Mouse (Mus musculus): ENCODE measurements at regions not wholly inside any gene's neighbourhood (a gene's known extent, or its start where the extent isn't known, plus 50 kb on each side); places are given as distances from the start of the nearest gene placed in this dataset.

- H3K79me3 ChIP-seq (ENCODE audit: low read depth) = no peaks in the 10 kb centered on the region
Measured at GRCm38 (mm10) chr12:107026821-107027220, 461.6 kb upstream of the 3110018I06Rik start.

DNA sequence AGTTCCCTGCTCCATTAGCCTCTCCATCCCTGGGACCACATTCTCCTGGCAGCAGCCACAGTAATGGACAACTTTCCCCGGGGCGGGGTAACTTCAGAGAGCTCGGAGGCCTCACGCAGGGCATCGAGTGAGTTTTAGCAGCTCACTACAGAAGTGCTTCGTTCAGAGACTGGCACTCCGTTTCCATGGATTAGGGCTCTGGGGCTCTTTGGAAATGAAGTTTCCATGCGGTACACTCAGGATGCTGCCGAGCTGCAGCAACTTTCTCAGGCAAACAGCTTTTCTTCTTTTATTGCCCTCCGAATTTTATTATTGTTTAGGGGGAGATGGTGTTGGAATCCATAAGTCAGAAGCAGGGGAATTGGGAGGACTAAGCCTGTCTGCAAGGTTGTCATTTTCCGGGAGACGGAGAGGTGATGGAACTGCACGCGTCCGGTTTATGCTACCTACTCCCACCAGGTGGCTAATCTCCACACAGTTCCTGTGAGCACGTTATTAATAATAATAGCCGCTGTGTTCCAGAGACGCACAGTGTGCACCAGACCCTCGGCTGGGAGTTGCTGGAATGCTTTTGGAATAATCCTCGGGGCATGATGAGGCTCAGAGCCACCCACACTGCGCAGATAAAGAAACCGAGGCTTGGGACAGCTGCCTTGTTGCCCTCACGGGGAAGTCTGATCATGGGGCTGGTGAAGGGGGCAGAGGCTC, 460.4 kb upstream of the 3110018I06Rik start:
- Histone ChIP-seq H3ac (ENCODE audit: control insufficient read depth, insufficient read length, low read depth) (no peak overlapping the region), H3K79me3 (ENCODE audit: low read depth) (no peaks in the 10 kb centered on the region), H3K79me2 (ENCODE audit: control insufficient read depth, insufficient read depth) (no peaks in the 10 kb centered on the region), H3K27me3 (ENCODE audit: control insufficient read depth, insufficient read depth, insufficient read length) (no peaks in the 10 kb centered on the region), H3K36me3 (ENCODE audit: control insufficient read depth, insufficient read depth) (no peaks in the 10 kb centered on the region), H3K4me3 (ENCODE audit: insufficient read depth, poor library complexity, severe bottlenecking) (no peak overlapping the region)
- no peak for TF ChIP-seq FOSL1 (IDR thresholded peaks at IDR 0.05; ENCODE audit: insufficient read depth, low read length, poor library complexity, severe bottlenecking)
- no peak for TF ChIP-seq CEBPB (IDR thresholded peaks at IDR 0.05; ENCODE audit: low read depth)
- TF ChIP-seq MAX (IDR thresholded peaks at IDR 0.05) = no peak

More at GRCm38 (mm10) chr12:107026821-107027220, 461.6 kb upstream of the 3110018I06Rik start:
- no peak overlapping the region for H3K4me3 ChIP-seq (ENCODE audit: insufficient read depth, poor library complexity, severe bottlenecking)
- TF ChIP-seq MYOG (IDR thresholded peaks at IDR 0.05; ENCODE audit: control insufficient read depth, extremely low read depth, insufficient read length) (no peak), USF1 (IDR thresholded peaks at IDR 0.05; ENCODE audit: low read depth) (no peak), CTCF (IDR thresholded peaks at IDR 0.05; ENCODE audit: control insufficient read depth, insufficient read depth, insufficient read length) (no peak), CEBPB (IDR thresholded peaks at IDR 0.05; ENCODE audit: low read depth) (no peak), MYOD1 (IDR thresholded peaks at IDR 0.05; ENCODE audit: control insufficient read depth, insufficient read length, low read depth) (no peak), MAX (IDR thresholded peaks at IDR 0.05) (no peak), FOSL1 (IDR thresholded peaks at IDR 0.05; ENCODE audit: insufficient read depth, low read length, poor library complexity, severe bottlenecking) (no peak)
- H3K79me2 ChIP-seq (ENCODE audit: control insufficient read depth, insufficient read depth) = no peaks in the 10 kb centered on the region
- H3K36me3 ChIP-seq (ENCODE audit: control insufficient read depth, insufficient read depth) = no peaks in the 10 kb centered on the region
- H3K27me3 ChIP-seq (ENCODE audit: control insufficient read depth, insufficient read depth, insufficient read length) = no peaks in the 10 kb centered on the region
- no peak overlapping the region for H3ac ChIP-seq (ENCODE audit: control insufficient read depth, insufficient read length, low read depth)

DNA sequence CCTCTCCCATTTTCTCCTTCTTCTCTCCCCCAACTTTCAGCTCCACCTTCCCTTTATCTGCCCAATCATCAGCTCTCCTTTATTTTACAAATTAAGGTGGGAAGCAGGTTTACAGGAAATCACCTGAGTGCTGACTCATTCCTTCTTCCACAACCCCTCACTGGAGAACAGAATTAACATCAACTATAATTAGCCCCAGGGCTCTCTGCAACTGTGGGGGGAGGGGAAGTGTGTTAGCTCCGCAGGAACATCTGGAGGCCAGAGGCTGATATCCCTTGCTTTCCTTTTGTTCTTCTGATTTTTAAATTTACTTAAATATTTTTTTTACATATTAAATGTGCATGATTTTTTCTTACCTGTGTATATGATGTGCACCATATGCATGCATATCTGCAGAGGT, 459.4 kb upstream of the 3110018I06Rik start:
- Histone ChIP-seq H3K79me2 (ENCODE audit: control insufficient read depth, insufficient read depth) (no peaks in the 10 kb centered on the region), H3K4me3 (ENCODE audit: insufficient read depth, poor library complexity, severe bottlenecking) (no peak overlapping the region), H3K36me3 (ENCODE audit: control insufficient read depth, insufficient read depth) (no peaks in the 10 kb centered on the region), H3K27me3 (ENCODE audit: control insufficient read depth, insufficient read depth, insufficient read length) (no peaks in the 10 kb centered on the region), H3ac (ENCODE audit: control insufficient read depth, insufficient read length, low read depth) (no peak overlapping the region), H3K79me3 (ENCODE audit: low read depth) (no peaks in the 10 kb centered on the region)
- no peak for TF ChIP-seq USF1 (IDR thresholded peaks at IDR 0.05; ENCODE audit: low read depth)
- no peak for TF ChIP-seq MYOD1 (IDR thresholded peaks at IDR 0.05; ENCODE audit: control insufficient read depth, insufficient read length, low read depth)
- no peak for TF ChIP-seq CTCF (IDR thresholded peaks at IDR 0.05; ENCODE audit: control insufficient read depth, insufficient read depth, insufficient read length)
- no peak for TF ChIP-seq FOSL1 (IDR thresholded peaks at IDR 0.05; ENCODE audit: insufficient read depth, low read length, poor library complexity, severe bottlenecking)
- no peak for TF ChIP-seq CEBPB (IDR thresholded peaks at IDR 0.05; ENCODE audit: low read depth)
- no peak for TF ChIP-seq MYOG (IDR thresholded peaks at IDR 0.05; ENCODE audit: control insufficient read depth, extremely low read depth, insufficient read length)
- no peak for TF ChIP-seq MAX (IDR thresholded peaks at IDR 0.05)

DNA sequence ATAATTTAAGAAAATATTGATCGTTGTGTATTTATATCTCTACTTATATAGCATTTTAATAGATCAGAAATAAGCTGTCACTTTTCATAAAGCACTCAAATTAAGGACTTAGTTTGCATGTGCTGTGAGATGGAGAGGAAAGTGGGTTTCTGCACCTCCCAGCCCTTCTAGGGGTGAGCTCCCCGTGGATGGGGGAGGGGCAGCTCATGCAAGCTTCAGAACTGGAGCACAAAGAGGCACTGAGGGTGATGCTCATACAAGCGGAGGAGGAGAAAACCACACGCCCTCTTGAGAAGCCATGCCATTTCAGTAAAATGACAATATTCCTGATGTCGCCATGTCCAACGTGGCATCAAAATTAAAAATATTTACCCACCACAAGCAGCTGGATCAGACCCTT, 452.1 kb upstream of the 3110018I06Rik start:
- no peak for TF ChIP-seq CEBPB (IDR thresholded peaks at IDR 0.05; ENCODE audit: low read depth)
- no peak for TF ChIP-seq MYOG (IDR thresholded peaks at IDR 0.05; ENCODE audit: control insufficient read depth, extremely low read depth, insufficient read length)
- no peak for TF ChIP-seq FOSL1 (IDR thresholded peaks at IDR 0.05; ENCODE audit: insufficient read depth, low read length, poor library complexity, severe bottlenecking)
- no peak for TF ChIP-seq MYOD1 (IDR thresholded peaks at IDR 0.05; ENCODE audit: control insufficient read depth, insufficient read length, low read depth)
- TF ChIP-seq MAX (IDR thresholded peaks at IDR 0.05) = no peak
- no peak for TF ChIP-seq USF1 (IDR thresholded peaks at IDR 0.05; ENCODE audit: low read depth)
- no peak for TF ChIP-seq CTCF (IDR thresholded peaks at IDR 0.05; ENCODE audit: control insufficient read depth, insufficient read depth, insufficient read length)
- H3K36me3 ChIP-seq (ENCODE audit: control insufficient read depth, insufficient read depth) = no peaks in the 10 kb centered on the region
- no peaks in the 10 kb centered on the region for H3K79me2 ChIP-seq (ENCODE audit: control insufficient read depth, insufficient read depth)
- no peaks in the 10 kb centered on the region for H3K79me3 ChIP-seq (ENCODE audit: low read depth)
- no peak overlapping the region for H3ac ChIP-seq (ENCODE audit: control insufficient read depth, insufficient read length, low read depth)
- no peaks in the 10 kb centered on the region for H3K27me3 ChIP-seq (ENCODE audit: control insufficient read depth, insufficient read depth, insufficient read length)
- H3K4me3 ChIP-seq (ENCODE audit: insufficient read depth, poor library complexity, severe bottlenecking) = no peak overlapping the region

DNA sequence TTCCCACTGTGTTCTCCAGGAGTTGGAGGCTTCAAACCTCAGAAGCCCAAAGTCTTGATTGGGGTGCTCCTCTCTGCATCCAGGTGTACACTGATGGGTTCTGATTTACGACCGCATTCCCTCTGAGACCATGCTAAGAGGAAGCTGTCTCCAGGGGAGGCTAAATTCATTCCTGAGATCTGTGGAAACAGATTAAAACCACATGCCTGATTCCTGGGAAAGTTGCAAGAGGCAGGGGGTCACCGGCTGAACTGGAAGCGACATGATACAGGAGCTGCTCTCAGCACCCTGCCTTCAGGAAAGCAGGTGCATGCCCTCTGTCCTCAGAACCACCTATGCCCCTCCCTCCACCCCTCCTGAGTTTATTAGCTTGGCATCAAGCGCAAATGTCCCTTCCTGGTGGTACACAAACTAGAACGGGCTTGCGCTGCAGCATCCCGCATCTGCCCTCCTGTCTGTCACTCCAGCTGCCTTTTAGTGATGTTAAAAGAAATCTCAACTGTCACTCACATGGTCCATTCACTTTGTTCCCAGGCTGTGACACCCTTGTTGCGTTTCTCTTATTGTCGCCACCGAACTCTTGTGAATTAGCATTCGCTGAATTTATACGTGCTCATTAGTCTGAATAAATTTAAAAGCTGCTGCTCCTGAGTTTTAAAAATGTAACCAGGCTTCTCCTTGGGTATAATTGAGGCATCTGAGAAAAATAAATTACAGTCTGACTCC, 446.3 kb upstream of the 3110018I06Rik start:
- Histone ChIP-seq H3K79me3 (ENCODE audit: low read depth) (no peaks in the 10 kb centered on the region), H3K79me2 (ENCODE audit: control insufficient read depth, insufficient read depth) (no peaks in the 10 kb centered on the region), H3K27me3 (ENCODE audit: control insufficient read depth, insufficient read depth, insufficient read length) (no peaks in the 10 kb centered on the region), H3K4me3 (ENCODE audit: insufficient read depth, poor library complexity, severe bottlenecking) (no peak overlapping the region), H3K36me3 (ENCODE audit: control insufficient read depth, insufficient read depth) (no peaks in the 10 kb centered on the region), H3ac (ENCODE audit: control insufficient read depth, insufficient read length, low read depth) (no peak overlapping the region)
- TF ChIP-seq MAX (IDR thresholded peaks at IDR 0.05) = no peak
- TF ChIP-seq CEBPB (IDR thresholded peaks at IDR 0.05; ENCODE audit: low read depth) = no peak
- TF ChIP-seq MYOD1 (IDR thresholded peaks at IDR 0.05; ENCODE audit: control insufficient read depth, insufficient read length, low read depth) = no peak
- no peak for TF ChIP-seq USF1 (IDR thresholded peaks at IDR 0.05; ENCODE audit: low read depth)
- no peak for TF ChIP-seq CTCF (IDR thresholded peaks at IDR 0.05; ENCODE audit: control insufficient read depth, insufficient read depth, insufficient read length)
- TF ChIP-seq FOSL1 (IDR thresholded peaks at IDR 0.05; ENCODE audit: insufficient read depth, low read length, poor library complexity, severe bottlenecking) = no peak
- TF ChIP-seq MYOG (IDR thresholded peaks at IDR 0.05; ENCODE audit: control insufficient read depth, extremely low read depth, insufficient read length) = no peak
